Mouse (Mus musculus): ENCODE data around the gene Gdf15.

DNA sequence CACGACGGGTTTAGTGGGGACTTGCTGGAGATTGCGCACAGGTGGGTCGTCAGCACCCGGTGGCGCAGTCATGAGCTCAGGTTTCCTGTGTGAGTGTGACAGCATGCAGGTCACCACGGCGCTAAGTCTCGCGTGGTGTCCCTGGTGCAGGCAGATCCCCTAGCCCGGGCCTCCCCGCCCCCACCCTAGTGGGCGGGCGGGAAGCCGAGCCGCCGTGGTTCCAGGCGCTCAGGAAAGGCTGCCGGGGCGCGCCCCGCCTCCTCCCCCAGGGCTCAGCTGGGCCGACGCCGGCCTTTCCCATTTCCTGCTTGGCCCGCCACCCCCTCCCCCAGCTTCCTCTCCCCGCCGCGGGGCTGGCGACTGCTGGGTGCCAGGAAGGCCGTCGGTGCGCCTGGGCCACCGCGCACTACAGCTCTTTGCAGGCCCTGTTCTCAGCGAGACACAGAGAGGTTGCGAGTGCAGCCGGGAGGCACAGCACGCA, 22.8 kb downstream of the Gdf15 start:
- no peak for TF ChIP-seq CTCF (IDR thresholded peaks at IDR 0.05; ENCODE audit: low read depth, low read length)
- peak; percentile 59; the same call in 1 of the 2 replicates for TF ChIP-seq EP300 (IDR thresholded peaks at IDR 0.05; ENCODE audit: insufficient read depth, low read depth, low read length)
